Comparison of ENCODE assay signal across 23 mouse cellular contexts in genomic region chr4:71729401-71729800, GRCm38 (mm10). TPM values are rescaled to one million over a fixed set of nuclear protein-coding genes. Genes with fewer than 3 reads are reported as not detected.
"Had no signal": no experiment of that assay in that cellular context is flagged by ENCODE, and none has a peak within 500 bp of the region (broad histone marks: within the 10 kb centered on the region; RNA-seq: fewer than 3 reads in every experiment).

No protein-coding gene starts in this region.

- DNase-seq: gastrocnemius, adult 2 months; gastrocnemius, postnatal 10 days; gastrocnemius, postnatal 25 days; heart, adult 18-20 months; heart, postnatal 10 days; heart, postnatal 4 days; kidney, adult 18-20 months; kidney, adult 8-10 months; kidney, postnatal 10 days; kidney, postnatal 25 days; kidney, postnatal 4 days; liver; liver, embryonic 13.5 days had no signal

RNA-seq across cellular contexts. Expression of gene Gm11232, which starts 28.4 kb away (rescaled TPM):
- total RNA-seq: gastrocnemius, adult 2 months; gastrocnemius, postnatal 10 days; gastrocnemius, postnatal 25 days; gastrocnemius, postnatal 4 days; granulocyte monocyte progenitor cell, adult 5-6 weeks; heart, adult 18-20 months; heart, adult 8-10 months; heart, postnatal 10 days; heart, postnatal 25 days; heart, postnatal 4 days; layer of hippocampus, adult 2 months; layer of hippocampus, postnatal 10 days; layer of hippocampus, postnatal 25 days; left cerebral cortex, adult 8-10 months; left cerebral cortex, postnatal 10 days; left cerebral cortex, postnatal 25 days had no signal
